Mouse (Mus musculus): ENCODE results near the gene D930048N14Rik.

Gene D930048N14Rik

GRCm38 (mm10) chr11:51650691-51651515 lies at the start of gene D930048N14Rik, which contains the start of gene N4bp3:
D930048N14Rik (plus strand) TSS chr11:51650954.
N4bp3 (minus strand) TSS chr11:51650842.
- ChIA-PET CTCF (interaction anchor here in 3 of 4 experiments (0.7 to 3.5 kb wide), 13 partner anchors 11 to 415 kb away, joined by 3 to 19 read pairs (median 4); partner anchors contain the start of genes Phykpl (in 1 of the 3) and Rmnd5b (in 1 of the 3)), POLR2A (interaction anchor here (0.5 to 56.0 kb wide), 32 partner anchors 7 to 618 kb away, joined by 3 to 3635 read pairs (median 12); partner anchors contain the start of genes 0610009B22Rik (in 3 of the 4), Hnrnpab (in 3 of the 4), Nhp2 (in 3 of the 4) and Phykpl (in 3 of the 4))

GRCm38 (mm10) chr11:51602253-51602652 lies 48.5 kb upstream of the D930048N14Rik start:
- ChIA-PET POLR2A (interaction anchor here (0.6 to 62.0 kb wide), 50 partner anchors 8 to 388 kb away, joined by 3 to 3635 read pairs (median 6); partner anchors contain the start of genes 0610009B22Rik (in 4 of the 4), Nhp2 (in 3 of the 4), Phykpl (in 3 of the 4) and Rmnd5b (in 3 of the 4)), CTCF (interaction anchor here in 3 of 4 experiments (0.5 to 1.5 kb wide), 4 partner anchors 15 to 1435 kb away, joined by 4 to 7 read pairs (median 6); no protein-coding TSS in a partner anchor)

- POLR2A ChIA-PET, result interaction anchor here (0.5 to 62.0 kb wide), 153 partner anchors 6 to 1957 kb away, joined by 3 to 3635 read pairs (median 5); partner anchors contain the start of genes 0610009B22Rik (in 4 of the 4), Nhp2 (in 4 of the 4), Phykpl (in 4 of the 4) and Rmnd5b (in 4 of the 4)
- CTCF ChIA-PET, result interaction anchor here in 2 of 4 experiments (0.5 to 2.2 kb wide), 11 partner anchors 12 to 737 kb away, joined by 3 to 12 read pairs (median 5); partner anchors contain the start of genes Nhp2 (in 2 of the 2), 0610009B22Rik (in 1 of the 2) and Phykpl (in 1 of the 2)
These were observed 44.9 kb upstream of the D930048N14Rik start for GRCm38 (mm10) chr11:51605602-51606446.

GRCm38 (mm10) chr11:51606447-51607095 lies 44.2 kb upstream of the D930048N14Rik start, which contains the start of gene Hnrnpab:
Hnrnpab (minus strand) TSS chr11:51606847.
- POLR2A ChIA-PET, result interaction anchor here (0.5 to 62.0 kb wide), 157 partner anchors 5 to 1965 kb away, joined by 3 to 3635 read pairs (median 5); partner anchors contain the start of genes 0610009B22Rik (in 4 of the 4), Nhp2 (in 4 of the 4), Phykpl (in 4 of the 4) and Rmnd5b (in 4 of the 4)
- CTCF ChIA-PET, result interaction anchor here in 3 of 4 experiments (1.0 to 3.2 kb wide), 10 partner anchors 11 to 324 kb away, joined by 3 to 12 read pairs (median 6); partner anchors contain the start of genes Nhp2 (in 2 of the 3) and 0610009B22Rik (in 1 of the 3)

- ChIA-PET CTCF (interaction anchor here in 3 of 4 experiments (1.0 to 3.2 kb wide), 7 partner anchors 10 to 324 kb away, joined by 3 to 12 read pairs (median 6); partner anchors contain the start of gene 0610009B22Rik (in 1 of the 3)), POLR2A (interaction anchor here (0.5 to 62.0 kb wide), 138 partner anchors 4 to 1964 kb away, joined by 3 to 3635 read pairs (median 5); partner anchors contain the start of genes 0610009B22Rik (in 4 of the 4), Nhp2 (in 4 of the 4), Phykpl (in 4 of the 4) and Rmnd5b (in 4 of the 4))
These were observed 43.5 kb upstream of the D930048N14Rik start for GRCm38 (mm10) chr11:51607096-51607738.

GRCm38 (mm10) chr11:51609266-51609909 lies 41.4 kb upstream of the D930048N14Rik start:
- CTCF ChIA-PET, result interaction anchor here in 2 of 4 experiments (1.4 to 3.2 kb wide), 3 partner anchors 8 to 72 kb away, joined by 4 to 12 read pairs (median 6); partner anchors contain the start of gene Phykpl (in 1 of the 2)
- POLR2A ChIA-PET, result interaction anchor here in 3 of 4 experiments (0.9 to 62.0 kb wide), 14 partner anchors 2 to 79 kb away, joined by 3 to 3635 read pairs (median 204); partner anchors contain the start of genes 0610009B22Rik (in 2 of the 3), D930048N14Rik (in 2 of the 3), N4bp3 (in 2 of the 3) and Nhp2 (in 2 of the 3)

GRCm38 (mm10) chr11:51609940-51610339 lies 40.8 kb upstream of the D930048N14Rik start:
- ChIA-PET CTCF (interaction anchor here in 2 of 4 experiments (1.4 to 3.2 kb wide), 2 partner anchors 8 to 72 kb away, joined by 6 to 12 read pairs; no protein-coding TSS in a partner anchor), POLR2A (interaction anchor here in 3 of 4 experiments (1.0 to 62.0 kb wide), 10 partner anchors 1 to 79 kb away, joined by 3 to 3635 read pairs (median 256); partner anchors contain the start of genes 0610009B22Rik (in 2 of the 3), D930048N14Rik (in 2 of the 3), N4bp3 (in 2 of the 3) and Nhp2 (in 2 of the 3))

GRCm38 (mm10) chr11:51614256-51614655 lies 36.5 kb upstream of the D930048N14Rik start:
- CTCF ChIA-PET, result interaction anchor here in 2 of 4 experiments (0.6 to 4.6 kb wide), 4 partner anchors 44 to 68 kb away, joined by 3 to 76 read pairs (median 10); no protein-coding TSS in a partner anchor

GRCm38 (mm10) chr11:51615129-51615528 lies 35.6 kb upstream of the D930048N14Rik start:
- ChIA-PET CTCF (interaction anchor here (0.6 to 4.6 kb wide), 6 partner anchors 48 to 193 kb away, joined by 3 to 76 read pairs (median 10); no protein-coding TSS in a partner anchor), POLR2A (interaction anchor here in 3 of 4 experiments (0.6 to 62.0 kb wide), 22 partner anchors 4 to 1238 kb away, joined by 3 to 3635 read pairs (median 14); partner anchors contain the start of genes 0610009B22Rik (in 3 of the 3), Hnrnpab (in 3 of the 3), D930048N14Rik (in 2 of the 3) and N4bp3 (in 2 of the 3))

More at GRCm38 (mm10) chr11:51614256-51614655, 36.5 kb upstream of the D930048N14Rik start:
- POLR2A ChIA-PET, result interaction anchor here in 3 of 4 experiments (1.2 to 62.0 kb wide), 18 partner anchors 3 to 89 kb away, joined by 3 to 3635 read pairs (median 144); partner anchors contain the start of genes 0610009B22Rik (in 3 of the 3), Hnrnpab (in 3 of the 3), D930048N14Rik (in 2 of the 3) and N4bp3 (in 2 of the 3)

GRCm38 (mm10) chr11:51615601-51616000 lies 35.2 kb upstream of the D930048N14Rik start:
- POLR2A ChIA-PET, result interaction anchor here (0.7 to 62.0 kb wide), 23 partner anchors 4 to 608 kb away, joined by 3 to 3635 read pairs (median 19); partner anchors contain the start of genes Hnrnpab (in 3 of the 4), 0610009B22Rik (in 2 of the 4), D930048N14Rik (in 2 of the 4) and N4bp3 (in 2 of the 4)
- CTCF ChIA-PET, result interaction anchor here (0.6 to 4.6 kb wide), 9 partner anchors 15 to 615 kb away, joined by 3 to 76 read pairs (median 4); no protein-coding TSS in a partner anchor

GRCm38 (mm10) chr11:51616113-51616512 lies 34.6 kb upstream of the D930048N14Rik start:
- CTCF ChIA-PET, result interaction anchor here (0.6 to 4.6 kb wide), 11 partner anchors 14 to 615 kb away, joined by 3 to 76 read pairs (median 4); no protein-coding TSS in a partner anchor
- POLR2A ChIA-PET, result interaction anchor here (0.6 to 62.0 kb wide), 25 partner anchors 5 to 1851 kb away, joined by 3 to 3635 read pairs (median 39); partner anchors contain the start of genes Hnrnpab (in 4 of the 4), 0610009B22Rik (in 3 of the 4), D930048N14Rik (in 2 of the 4) and N4bp3 (in 2 of the 4)

- CTCF ChIA-PET, result interaction anchor here (0.6 to 4.6 kb wide), 38 partner anchors 8 to 385 kb away, joined by 3 to 76 read pairs (median 5); partner anchors contain the start of genes 0610009B22Rik (in 4 of the 4), Hnrnpab (in 2 of the 4), D930048N14Rik (in 1 of the 4) and N4bp3 (in 1 of the 4)
- POLR2A ChIA-PET, result interaction anchor here (0.6 to 62.0 kb wide), 48 partner anchors 6 to 1681 kb away, joined by 3 to 3635 read pairs (median 4); partner anchors contain the start of genes 0610009B22Rik (in 4 of the 4), Hnrnpab (in 4 of the 4), N4bp3 (in 3 of the 4) and Rmnd5b (in 3 of the 4)
These were observed 33.1 kb upstream of the D930048N14Rik start for GRCm38 (mm10) chr11:51617693-51618092.

GRCm38 (mm10) chr11:51618894-51619408 lies 31.8 kb upstream of the D930048N14Rik start:
- ChIA-PET POLR2A (interaction anchor here (0.5 to 62.0 kb wide), 54 partner anchors 5 to 1890 kb away, joined by 3 to 3635 read pairs (median 7); partner anchors contain the start of genes Hnrnpab (in 4 of the 4), 0610009B22Rik (in 3 of the 4), D930048N14Rik (in 3 of the 4) and N4bp3 (in 3 of the 4)), CTCF (interaction anchor here (0.7 to 4.6 kb wide), 14 partner anchors 13 to 1032 kb away, joined by 3 to 76 read pairs (median 6); partner anchors contain the start of genes 0610009B22Rik (in 2 of the 4), Hnrnpab (in 2 of the 4), Phykpl (in 1 of the 4) and Rmnd5b (in 1 of the 4))
